Mouse (Mus musculus) brain, embryonic 14.5 days (tissue): ENCODE data around the gene Henmt1.

Experiments
- CTCF ChIP-seq: fragments of 200-500 bp; IDR thresholded peaks from 2 replicates; pipeline ENCODE4 v1.5.1; 2012; ENCODE audit warnings: inconsistent platforms, mild to moderate bottlenecking, moderate library complexity, borderline replicate concordance; ENCODE audit not compliant: insufficient read depth, insufficient read length; ENCODE audit errors: extremely low read depth
- POLR2A ChIP-seq: fragments of 200-500 bp; IDR thresholded peaks from 2 replicates; pipeline ENCODE4 v1.6.1; 2012; ENCODE audit warnings: mild to moderate bottlenecking, inconsistent platforms, borderline replicate concordance; ENCODE audit not compliant: poor library complexity, insufficient read depth, insufficient read length, severe bottlenecking; ENCODE audit errors: extremely low read depth

- TF ChIP-seq CTCF, result no peak
- TF ChIP-seq POLR2A, result no peak
Measured at GRCm38 (mm10) chr3:108983989-108984388, 44.3 kb downstream of the Henmt1 start.
